Mouse (Mus musculus) bone marrow, adult 2 months (tissue): ENCODE data around the gene Cpne4.

Source experiments
- CTCF ChIP-seq: fragments of 200-500 bp; IDR thresholded peaks from 2 replicates; pipeline ENCODE4 v1.5.1; 2011; ENCODE audit warnings: low read length, control low read depth; ENCODE audit not compliant: control insufficient read depth, insufficient read depth
- POLR2A ChIP-seq: fragments of 200-500 bp; IDR thresholded peaks from 2 replicates; pipeline ENCODE4 v1.6.1; 2011; ENCODE audit warnings: low read depth, mild to moderate bottlenecking, control low read depth, low read length, borderline replicate concordance; ENCODE audit not compliant: control insufficient read depth

DNA sequence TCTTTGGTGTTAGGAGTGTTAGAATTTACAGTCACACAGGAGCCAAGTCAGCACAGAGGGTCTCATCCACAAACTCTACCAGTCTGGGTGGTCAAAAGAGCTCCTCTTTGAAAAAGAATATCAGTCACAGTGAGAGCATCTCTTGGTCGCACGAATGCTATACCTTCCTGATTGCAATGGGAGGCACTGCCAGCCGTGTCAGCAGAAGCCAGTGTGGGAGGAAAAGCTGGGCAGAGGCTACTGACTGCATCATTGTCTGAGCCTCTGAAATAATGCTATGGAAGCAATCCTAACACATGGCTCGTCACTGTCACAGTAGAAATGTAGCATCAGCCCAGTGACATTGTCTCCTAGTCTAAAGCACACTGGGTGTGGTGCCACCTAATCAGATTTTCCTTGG, 531.4 kb downstream of the Cpne4 start:
- no peak for TF ChIP-seq POLR2A
- TF ChIP-seq CTCF, result no peak
